Mouse (Mus musculus) T-helper 17 cell (primary cell): ENCODE data around the gene Gm10306.

ENCODE experiments used
- in situ Hi-C, 2 experiments: fragments of 300-600 bp; cut with MboI, MseI; formaldehyde crosslinking; loops; 1 replicate in 1 of 2; 2 replicates in 1 of 2; pipeline ENCODE4 v1.15.1; 2025; ENCODE audit warnings: high pct_unique_total_duplicates in 2 of 2

The Gm10306 gene

GRCm38 (mm10) chr4:94604452-94605019 lies 48.2 kb downstream of the Gm10306 start:
- in situ Hi-C loops: loop anchor here (25.0 kb wide), 2 partner anchors 558 to 583 kb away; no protein-coding TSS in a partner anchor

GRCm38 (mm10) chr4:94605591-94605990 lies 49.2 kb downstream of the Gm10306 start:
- in situ Hi-C loops: loop anchor here (25.0 kb wide), 2 partner anchors 557 to 582 kb away; no protein-coding TSS in a partner anchor
